Mouse (Mus musculus) CD8-positive naive resting alpha-beta T cell, adult 2 months (primary cell): ENCODE measurements around the gene B3gnt6.

ENCODE experiments used
- DNase-seq, 2 experiments: peaks; one replicate each; pipeline ENCODE4 v3.0.0; 2022; ENCODE audit warnings: low read depth in 2 of 2, low spot score in 2 of 2

B3gnt6 gene

GRCm38 (mm10) chr7:98177566-98177928, 21.7 kb downstream of the B3gnt6 start:
- no peak for DNase-seq

GRCm38 (mm10) chr7:98177071-98177485, 22.2 kb downstream of the B3gnt6 start:
- no peak for DNase-seq

- no peak for DNase-seq
Observed at GRCm38 (mm10) chr7:98176322-98177070, 22.8 kb downstream of the B3gnt6 start.

GRCm38 (mm10) chr7:98174883-98175755, 24.2 kb downstream of the B3gnt6 start:
- DNase-seq = no peak

- DNase-seq = no peak
Observed at GRCm38 (mm10) chr7:98173408-98173807, 25.9 kb downstream of the B3gnt6 start.

GRCm38 (mm10) chr7:98172661-98173060, 26.6 kb downstream of the B3gnt6 start:
- DNase-seq = no peak

GRCm38 (mm10) chr7:98171141-98172073, 27.9 kb downstream of the B3gnt6 start:
- no peak for DNase-seq

- no peak for DNase-seq
Observed at GRCm38 (mm10) chr7:98164999-98165528, 34.2 kb downstream of the B3gnt6 start.

- no peak for DNase-seq
Observed at GRCm38 (mm10) chr7:98164382-98164998, 34.8 kb downstream of the B3gnt6 start.

GRCm38 (mm10) chr7:98163700-98164099, 35.6 kb downstream of the B3gnt6 start:
- no peak for DNase-seq

- no peak for DNase-seq
Observed at GRCm38 (mm10) chr7:98162239-98162638, 37.0 kb downstream of the B3gnt6 start.

- DNase-seq = no peak
Observed at GRCm38 (mm10) chr7:98160041-98160740, 39.1 kb downstream of the B3gnt6 start.

- no peak for DNase-seq
Observed at GRCm38 (mm10) chr7:98158481-98158880, 40.8 kb downstream of the B3gnt6 start.

GRCm38 (mm10) chr7:98157636-98158332, 41.5 kb downstream of the B3gnt6 start:
- no peak for DNase-seq

GRCm38 (mm10) chr7:98156280-98156665, 43.0 kb downstream of the B3gnt6 start:
- DNase-seq = no peak

GRCm38 (mm10) chr7:98155546-98156279, 43.6 kb downstream of the B3gnt6 start:
- DNase-seq = peak in 1 of 2 experiments; percentile 27

GRCm38 (mm10) chr7:98153892-98154291, 45.4 kb downstream of the B3gnt6 start:
- DNase-seq = no peak

GRCm38 (mm10) chr7:98153345-98153744, 45.9 kb downstream of the B3gnt6 start:
- DNase-seq = no peak

- no peak for DNase-seq
Observed at GRCm38 (mm10) chr7:98152400-98152799, 46.9 kb downstream of the B3gnt6 start.
